Mouse (Mus musculus) testis, postnatal 10 days (tissue): ENCODE data around the gene Gabrb3.
A peak's percentile ranks its signal among the peaks of the same experiment; 100 is the strongest.

Experiments used
- DNase-seq: peaks from one replicate; pipeline ENCODE4 v3.0.0; 2021; ENCODE audit warnings: low spot score

Gene Gabrb3

GRCm38 (mm10) chr7:57419392-57419791, at the start of gene Gabrb3:
Gene Gabrb3, plus strand, starts transcription at chr7:57419692.
- no peak for DNase-seq

DNA sequence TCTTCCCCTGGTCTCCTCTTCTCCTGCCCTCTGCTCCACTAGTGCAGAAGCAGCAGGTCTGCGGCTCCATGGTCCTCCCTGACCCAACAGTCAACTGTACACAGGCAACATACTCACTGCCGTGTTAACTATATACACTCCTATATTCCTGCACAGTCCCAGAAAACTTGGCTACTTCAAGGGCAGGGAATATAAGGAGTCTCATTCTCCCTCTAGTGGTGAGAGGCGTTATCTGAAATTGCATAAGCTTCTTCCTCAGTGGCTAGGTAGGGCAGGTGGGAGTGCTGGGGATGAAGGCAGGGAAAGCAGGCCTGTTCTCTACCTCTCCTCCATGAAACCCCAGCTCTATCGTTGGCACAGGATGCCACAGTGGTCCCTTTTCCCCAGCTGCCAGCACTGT, 35.4 kb upstream of the Gabrb3 start:
- no peak for DNase-seq

GRCm38 (mm10) chr7:57386517-57387340, 32.8 kb upstream of the Gabrb3 start, which contains the start of gene Gabrg3:
Gene Gabrg3, minus strand, starts transcription at chr7:57387188.
- peak; percentile 42 for DNase-seq

- DNase-seq, result no peak
Observed at GRCm38 (mm10) chr7:57387341-57387654, 32.2 kb upstream of the Gabrb3 start.

DNA sequence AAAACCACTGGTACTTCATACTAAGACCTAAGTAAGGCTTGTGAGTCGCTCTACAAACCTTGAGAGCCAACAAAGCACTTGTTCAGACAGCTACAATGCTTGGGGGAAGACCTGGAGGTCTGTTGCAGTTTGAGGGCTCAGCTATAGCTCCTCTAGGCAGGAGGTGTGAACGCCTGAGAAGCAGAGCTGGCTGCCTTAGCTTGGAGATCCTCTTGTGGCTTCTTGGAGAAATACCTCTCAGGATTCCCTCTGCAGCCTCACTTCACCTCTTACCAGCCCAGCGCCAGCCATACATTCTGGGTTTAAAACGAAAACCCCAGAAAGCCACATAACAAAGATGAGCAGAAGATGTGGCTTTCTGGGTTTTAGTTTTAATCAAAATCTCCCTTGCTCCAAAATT, 29.4 kb upstream of the Gabrb3 start:
- DNase-seq, result no peak

DNA sequence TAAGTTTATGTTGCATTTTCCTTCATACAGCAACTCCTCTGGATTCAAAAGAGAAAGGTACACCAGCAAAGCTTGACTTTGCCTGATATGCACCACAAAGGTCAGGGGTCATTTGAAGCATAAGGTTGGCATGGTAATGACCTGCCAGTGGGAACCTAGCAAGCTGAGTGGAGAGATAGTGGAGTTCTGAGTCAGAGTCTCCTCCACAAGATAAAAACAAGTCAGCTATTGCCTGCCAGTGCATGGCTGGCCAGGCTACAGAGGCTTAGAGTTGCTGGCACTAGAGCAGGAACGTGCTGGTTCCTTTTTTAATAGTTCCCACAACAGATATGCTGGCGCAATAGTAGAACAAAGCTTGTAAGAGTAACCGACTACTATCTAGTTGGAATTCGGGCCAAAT, 25.9 kb upstream of the Gabrb3 start:
- no peak for DNase-seq

- DNase-seq, result no peak
Observed at GRCm38 (mm10) chr7:57411163-57411562, 8.3 kb upstream of the Gabrb3 start.

GRCm38 (mm10) chr7:57412896-57413295, 6.6 kb upstream of the Gabrb3 start:
- no peak for DNase-seq

GRCm38 (mm10) chr7:57421044-57421443, 1.6 kb downstream of the Gabrb3 start:
- no peak for DNase-seq

- no peak for DNase-seq
Observed at GRCm38 (mm10) chr7:57422675-57423074, 3.2 kb downstream of the Gabrb3 start.

DNA sequence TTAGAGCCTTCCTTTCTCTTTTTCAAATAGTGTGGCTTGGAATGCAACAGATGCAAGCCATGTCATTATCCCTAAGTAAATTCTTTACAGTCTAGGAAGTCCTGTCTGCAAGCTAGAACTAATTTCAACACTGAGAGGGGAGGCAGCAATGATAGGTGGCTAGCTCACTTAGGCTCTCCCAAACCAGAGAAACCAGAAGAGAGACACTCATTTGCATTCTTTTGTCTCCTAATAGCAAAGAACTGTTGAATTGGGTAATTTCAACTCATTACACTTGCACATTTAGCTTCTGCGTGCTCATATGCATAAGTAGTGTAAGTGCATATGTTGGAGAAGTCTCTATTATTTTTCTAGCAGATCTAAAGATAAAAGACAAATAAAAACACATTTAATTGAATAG, 28.7 kb downstream of the Gabrb3 start:
- DNase-seq, result no peak

DNA sequence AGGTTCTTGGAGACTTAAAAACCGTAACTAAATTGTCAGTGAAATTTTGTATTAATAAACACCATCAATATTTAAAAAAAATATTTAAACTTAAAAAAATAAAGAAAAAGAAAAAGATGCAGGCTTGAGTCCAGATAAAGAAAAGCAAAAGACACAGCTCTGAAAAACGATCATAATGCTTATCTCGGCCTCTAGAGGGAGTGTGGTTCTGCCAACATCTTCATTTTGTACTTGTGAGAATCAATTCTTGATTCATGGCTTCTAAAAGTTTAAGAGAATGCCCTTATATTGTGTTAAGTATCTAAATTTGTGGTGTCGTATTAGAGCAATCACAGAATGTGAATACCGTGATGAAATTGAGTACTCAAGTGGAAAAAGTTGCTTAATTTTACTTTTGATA, 40.9 kb downstream of the Gabrb3 start:
- DNase-seq, result no peak

DNA sequence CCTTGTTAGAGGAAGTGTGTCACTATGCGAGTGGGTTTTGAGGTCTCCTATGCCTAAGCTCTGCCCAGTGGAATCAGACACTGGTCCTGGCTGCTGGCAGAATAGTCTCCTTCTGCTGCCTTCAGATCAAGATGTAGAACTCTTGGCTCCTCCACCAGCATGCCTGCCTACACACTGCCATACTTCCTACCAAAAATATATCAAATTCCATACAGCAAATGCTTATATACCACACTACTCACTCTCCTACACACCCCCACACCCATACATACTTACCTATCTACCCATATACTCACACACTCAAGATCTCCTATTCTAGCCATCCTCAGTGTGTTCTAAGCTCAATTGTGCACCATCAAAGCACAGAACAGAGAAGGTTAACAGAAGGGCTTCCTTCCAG, 51.8 kb downstream of the Gabrb3 start:
- DNase-seq, result no peak

DNA sequence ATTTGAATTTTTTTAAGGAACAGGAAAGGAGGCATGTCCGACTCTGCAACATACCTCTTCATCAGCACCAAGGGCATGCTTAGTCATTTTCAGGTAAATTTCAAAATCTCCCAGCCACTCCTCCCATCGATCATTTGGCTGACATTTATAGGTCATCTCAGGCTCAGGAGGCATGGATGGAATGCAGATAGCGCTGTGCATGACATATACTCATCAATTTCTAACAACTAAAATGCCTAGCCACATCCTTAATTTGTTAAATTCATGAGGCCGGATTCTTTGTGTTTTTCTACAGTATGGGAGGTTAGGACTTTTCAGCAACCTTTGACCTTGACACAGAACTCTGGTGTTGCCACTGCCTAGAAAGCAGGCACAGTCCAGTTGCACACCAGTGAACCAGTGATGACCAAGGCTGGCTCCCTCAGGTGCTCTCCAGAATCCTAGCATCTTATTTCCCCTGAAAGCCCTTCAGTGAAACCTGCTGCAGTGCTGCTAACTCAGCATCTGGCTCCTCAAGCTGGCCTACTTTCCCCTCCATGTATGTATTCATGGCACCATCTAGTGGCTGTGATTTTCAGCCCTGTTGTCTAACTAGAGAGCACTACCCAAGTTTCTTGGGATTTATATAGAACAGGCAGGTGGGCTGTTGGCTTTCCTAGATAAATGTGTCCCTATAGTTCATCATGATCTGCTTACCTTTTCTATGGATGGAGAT, 54.5 kb downstream of the Gabrb3 start:
- no peak for DNase-seq

- no peak for DNase-seq
Observed at GRCm38 (mm10) chr7:57482896-57483295, 63.4 kb downstream of the Gabrb3 start.

GRCm38 (mm10) chr7:57486907-57487306, 67.4 kb downstream of the Gabrb3 start:
- no peak for DNase-seq

- DNase-seq, result no peak
Observed at GRCm38 (mm10) chr7:57491795-57492194, 72.3 kb downstream of the Gabrb3 start.

GRCm38 (mm10) chr7:57502809-57503208, 83.3 kb downstream of the Gabrb3 start:
- no peak for DNase-seq

DNA sequence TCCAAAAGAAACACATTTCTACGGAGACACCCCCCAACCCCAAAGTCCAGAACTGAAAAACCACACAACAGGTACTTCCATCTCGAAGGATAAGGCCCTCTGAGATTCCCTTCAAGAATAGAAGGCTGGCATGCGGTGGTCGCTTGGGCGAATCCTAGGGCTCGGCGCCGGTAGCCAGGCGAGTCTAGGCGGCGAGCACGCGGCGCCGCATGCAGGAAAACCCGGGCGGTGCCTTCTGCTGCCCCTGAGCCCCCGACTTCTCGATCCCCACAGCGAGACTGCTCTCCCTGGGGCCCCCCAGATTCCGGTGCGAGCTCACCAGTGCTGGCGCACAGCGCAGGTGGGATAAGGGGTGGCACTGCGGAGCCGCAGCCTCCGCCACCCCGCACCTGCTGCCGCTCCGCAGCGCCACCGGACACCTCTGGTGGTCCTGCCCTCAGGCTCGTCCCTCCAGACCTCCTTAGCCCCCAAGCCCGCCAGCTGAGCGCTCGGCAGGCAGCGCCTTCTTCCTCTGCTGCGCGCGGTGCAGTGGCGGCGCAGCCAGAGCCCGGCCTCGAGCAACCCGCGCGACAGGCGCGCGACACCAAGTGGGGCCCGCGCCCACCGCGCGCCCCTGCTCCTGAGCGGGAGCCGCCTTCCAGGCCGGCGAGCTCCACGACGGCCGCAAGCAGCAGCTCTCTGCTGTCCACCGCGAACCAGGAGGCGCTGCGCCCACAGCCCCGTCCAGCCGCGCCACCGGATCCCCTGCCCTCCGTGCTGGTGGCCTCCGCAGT, 89.6 kb downstream of the Gabrb3 start:
- no peak for DNase-seq

GRCm38 (mm10) chr7:57509681-57510141, 90.2 kb downstream of the Gabrb3 start, which contains the start of gene Gabra5:
Gene Gabra5, minus strand, starts transcription at chr7:57510059.
- no peak for DNase-seq

DNA sequence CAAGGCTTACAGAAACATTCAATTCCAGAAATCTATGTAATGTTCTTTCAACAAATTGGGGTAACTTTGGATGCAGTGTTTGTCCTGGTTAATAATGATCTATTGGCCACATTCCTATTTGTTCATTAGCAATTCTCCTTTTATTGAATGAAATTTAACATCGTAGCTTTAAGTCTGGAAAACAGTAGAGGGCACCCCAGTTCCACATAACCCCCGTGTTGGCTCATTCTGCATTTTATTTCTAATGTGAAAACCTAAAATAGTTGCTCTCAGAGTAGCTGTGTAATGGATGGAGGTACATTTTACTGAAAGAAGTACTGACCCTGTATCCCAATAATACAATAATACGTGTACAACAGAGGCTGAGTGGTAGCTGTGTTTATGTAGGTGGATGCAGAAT, 93.5 kb downstream of the Gabrb3 start:
- DNase-seq, result no peak

- no peak for DNase-seq
Observed at GRCm38 (mm10) chr7:57529451-57529850, 110.0 kb downstream of the Gabrb3 start.

- DNase-seq, result no peak
Observed at GRCm38 (mm10) chr7:57529954-57530353, 110.5 kb downstream of the Gabrb3 start.
